Mouse (Mus musculus) forebrain, embryonic 14.5 days (tissue): ENCODE results near the gene Per1. TPM values are rescaled to one million over a fixed set of nuclear protein-coding genes. Genes with fewer than 3 reads are reported as not detected.

ENCODE experiments used
- ATAC-seq: fragments of 200-750 bp; cut with Nextera tagmentation; 2 replicates; pipeline ENCODE4 v1.8.0; 2017; ENCODE audit warnings: mild to moderate bottlenecking, moderate library complexity
- DNase-seq: peaks from one replicate; pipeline ENCODE4 v3.0.0-alpha.2; 2015; ENCODE audit warnings: low spot score
- H3K27ac ChIP-seq: fragments of 300-500 bp; sonication (generic); 2 replicates; pipeline ENCODE4 v1.5.1; 2014; ENCODE audit warnings: low read depth, mild to moderate bottlenecking, control low read depth, low read length, moderate library complexity
- H3K27me3 ChIP-seq: fragments of 300-500 bp; sonication (generic); replicated peaks from 2 replicates; pipeline ENCODE4 v1.6.1; 2014; ENCODE audit warnings: low read length, control low read depth, mixed read lengths; ENCODE audit not compliant: control insufficient read depth, insufficient read depth
- H3K36me3 ChIP-seq: fragments of 300-500 bp; sonication (generic); 2 replicates; pipeline ENCODE4 v1.6.1; 2014; ENCODE audit warnings: low read length, control low read depth; ENCODE audit not compliant: control insufficient read depth, insufficient read depth
- H3K4me1 ChIP-seq: fragments of 300-500 bp; sonication (generic); 2 replicates; pipeline ENCODE4 v1.6.1; 2014; ENCODE audit warnings: antibody characterized with exemption, low read length, control low read depth; ENCODE audit not compliant: control insufficient read depth, insufficient read depth
- H3K4me2 ChIP-seq: fragments of 300-500 bp; sonication (generic); 2 replicates; pipeline ENCODE4 v1.6.1; 2014; ENCODE audit warnings: mild to moderate bottlenecking, control low read depth, low read length
- H3K4me3 ChIP-seq: fragments of 300-500 bp; sonication (generic); 2 replicates; pipeline ENCODE4 v1.5.1; 2014; ENCODE audit warnings: low read depth, low read length, control low read depth
- H3K9ac ChIP-seq: fragments of 300-500 bp; sonication (generic); 2 replicates; pipeline ENCODE4 v1.6.1; 2014; ENCODE audit warnings: mild to moderate bottlenecking, low read length, control low read depth, moderate library complexity
- H3K9me3 ChIP-seq: fragments of 300-500 bp; sonication (generic); replicated peaks from 2 replicates; pipeline ENCODE4 v1.6.1; 2016; ENCODE audit warnings: low read length, control low read depth, mixed read lengths; ENCODE audit not compliant: control insufficient read depth
- WGBS: fragments of 180-500 bp; shearing (Covaris S2); extraction: QIAGEN DNeasy Blood & Tissue Kit; methylation state at CpG from one replicate; pipeline ENCODE4 v1.1.7; 2014; 5-methylcytosine and 5-hydroxymethylcytosine counted together
- polyA plus RNA-seq: library from polyadenylated mRNA; unstranded; fragments of >200 nt; fragmentation: Nextera tagmentation; extraction: Ambion mirVana; gene quantifications from 2 replicates; pipeline ENCODE4 v1.2.1, GENCODE M21; 2014

Per1 gene
- polyA plus RNA-seq, 1 experiment from 2014 or later = 6.8 TPM

DNA sequence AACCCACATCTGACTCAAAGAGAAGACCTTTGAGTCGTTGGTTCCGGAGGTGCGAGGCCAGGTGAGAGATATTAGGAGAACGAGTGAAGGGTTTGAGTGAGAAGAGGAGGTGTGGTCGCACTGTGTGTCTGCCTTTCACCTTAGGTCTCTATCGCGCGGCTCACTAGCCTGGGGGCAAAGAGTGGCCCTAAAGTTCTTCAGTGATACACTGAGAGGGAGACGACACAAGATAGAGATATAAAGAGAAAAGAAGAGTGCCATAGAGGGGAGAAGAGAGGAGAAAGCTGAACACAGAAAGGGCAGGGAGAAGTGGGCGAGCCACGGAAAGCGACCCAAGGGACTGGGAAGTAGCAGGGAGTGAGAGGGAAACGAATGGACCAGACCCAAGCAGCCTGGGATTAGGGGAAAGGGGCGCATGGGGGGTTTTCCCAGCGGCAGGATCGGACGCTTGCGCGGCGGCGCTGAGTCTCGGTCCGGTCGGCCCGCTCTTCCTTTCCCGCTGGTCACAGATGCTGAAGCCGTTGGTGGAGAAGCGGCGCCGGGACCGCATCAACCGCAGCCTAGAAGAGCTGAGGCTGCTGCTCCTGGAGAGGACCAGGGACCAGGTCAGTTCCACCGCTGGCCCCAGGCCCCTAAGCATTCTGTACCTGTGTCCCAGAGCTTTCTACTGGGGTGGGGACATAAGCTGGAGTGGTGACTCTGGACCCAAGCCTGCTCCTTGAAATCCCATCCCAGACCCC lies 26.2 kb downstream of the Per1 start:
- Histone ChIP-seq H3K9ac (peak overlapping the region; percentile 72), H3K36me3 (no peaks in the 10 kb centered on the region), H3K4me1 (peaks cover 15% of the 10 kb centered on the region; the same call in 1 of the 2 replicates), H3K9me3 (no peaks in the 10 kb centered on the region), H3K4me3 (peak overlapping the region; percentile 77), H3K27ac (no peak overlapping the region), H3K4me2 (peak overlapping the region; percentile 94), H3K27me3 (peaks cover 6% of the 10 kb centered on the region; the same call in 1 of the 2 replicates)
- WGBS = under 1% methylated on average over 33 of the region's 33 CpGs
- no peak for DNase-seq
- ATAC-seq = no peak

DNA sequence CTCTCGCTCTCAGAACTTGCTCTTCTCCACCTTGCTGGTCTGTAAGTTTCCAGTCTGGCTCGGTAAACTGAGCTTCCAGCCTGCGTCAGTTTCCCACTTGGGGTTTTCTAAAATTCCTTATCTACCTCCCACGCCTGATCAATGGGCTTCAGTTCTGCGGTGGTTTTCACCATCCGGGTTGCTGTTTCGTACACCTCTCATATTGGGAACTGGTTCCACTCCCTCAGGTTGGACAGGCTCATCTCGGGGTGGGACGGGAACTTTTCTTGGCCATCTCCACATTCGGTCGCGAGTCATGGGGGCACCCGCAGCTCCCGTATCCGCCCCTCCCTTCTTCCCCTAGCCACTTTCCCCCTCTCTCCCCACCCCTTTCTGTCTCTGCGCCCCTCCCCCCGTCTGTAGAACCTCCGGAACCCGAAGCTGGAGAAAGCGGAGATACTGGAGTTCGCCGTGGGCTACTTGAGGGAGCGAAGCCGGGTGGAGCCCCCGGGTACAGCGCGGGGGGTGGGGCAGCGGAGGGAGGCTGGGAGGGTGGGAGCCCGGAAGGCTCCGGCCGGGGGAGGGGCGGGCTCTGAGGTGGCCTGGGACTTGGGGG lies 26.8 kb downstream of the Per1 start:
- peak overlapping the region; percentile 94 for H3K4me2 ChIP-seq
- peak overlapping the region; percentile 72 for H3K9ac ChIP-seq
- DNase-seq = peak; percentile 63
- H3K27ac ChIP-seq = peak overlapping the region; percentile 55; the same call in 1 of the 2 replicates
- WGBS = 1% methylated on average over 31 of the region's 32 CpGs
- peaks cover 6% of the 10 kb centered on the region; the same call in 1 of the 2 replicates for H3K27me3 ChIP-seq
- peak overlapping the region; percentile 77 for H3K4me3 ChIP-seq
- ATAC-seq = no peak
- H3K4me1 ChIP-seq = peaks cover 15% of the 10 kb centered on the region; the same call in 1 of the 2 replicates
- H3K9me3 ChIP-seq = no peaks in the 10 kb centered on the region
- H3K36me3 ChIP-seq = no peaks in the 10 kb centered on the region

DNA sequence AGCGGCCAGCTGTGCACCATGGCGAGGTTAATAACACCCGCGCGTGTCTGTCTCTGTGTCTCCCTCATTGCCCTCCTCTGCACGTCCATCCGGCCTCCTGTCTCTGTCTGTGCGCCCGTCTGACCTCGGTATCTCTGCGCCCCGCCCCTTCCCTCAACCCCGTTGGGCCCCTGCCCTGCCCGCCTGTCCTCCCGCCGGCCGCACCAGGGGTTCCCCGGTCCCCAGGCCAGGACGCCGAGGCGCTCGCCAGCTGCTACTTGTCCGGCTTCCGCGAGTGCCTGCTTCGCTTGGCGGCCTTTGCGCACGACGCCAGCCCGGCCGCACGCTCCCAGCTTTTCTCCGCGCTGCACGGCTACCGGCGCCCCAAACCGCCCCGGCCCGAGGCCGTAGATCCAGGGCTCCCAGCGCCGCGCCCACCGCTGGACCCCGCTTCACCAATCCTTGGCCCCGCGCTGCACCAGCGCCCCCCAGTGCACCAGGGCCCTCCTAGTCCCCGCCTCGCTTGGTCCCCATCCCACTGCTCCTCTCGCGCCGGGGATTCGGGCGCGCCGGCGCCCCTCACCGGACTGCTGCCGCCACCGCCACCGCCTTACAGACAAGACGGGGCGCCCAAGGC lies 27.4 kb downstream of the Per1 start, which contains the start of gene 9130213A22Rik:
Gene 9130213A22Rik (minus strand): TSS at position 254 of the 616 bp plus-strand sequence.
- Histone ChIP-seq H3K27me3 (peaks cover 6% of the 10 kb centered on the region; the same call in 1 of the 2 replicates), H3K9ac (peak within 1 kb of the TSS; percentile 72), H3K36me3 (no peaks in the 10 kb centered on the region), H3K4me2 (peak within 1 kb of the TSS; percentile 94), H3K4me1 (peaks cover 15% of the 10 kb centered on the region; the same call in 1 of the 2 replicates), H3K4me3 (peak within 1 kb of the TSS; percentile 77), H3K9me3 (no peaks in the 10 kb centered on the region), H3K27ac (peak within 1 kb of the TSS; percentile 55; the same call in 1 of the 2 replicates)
- WGBS = under 1% methylated on average over 65 of the region's 66 CpGs
- DNase-seq (peak; percentile 90), ATAC-seq (peak; percentile 64)

DNA sequence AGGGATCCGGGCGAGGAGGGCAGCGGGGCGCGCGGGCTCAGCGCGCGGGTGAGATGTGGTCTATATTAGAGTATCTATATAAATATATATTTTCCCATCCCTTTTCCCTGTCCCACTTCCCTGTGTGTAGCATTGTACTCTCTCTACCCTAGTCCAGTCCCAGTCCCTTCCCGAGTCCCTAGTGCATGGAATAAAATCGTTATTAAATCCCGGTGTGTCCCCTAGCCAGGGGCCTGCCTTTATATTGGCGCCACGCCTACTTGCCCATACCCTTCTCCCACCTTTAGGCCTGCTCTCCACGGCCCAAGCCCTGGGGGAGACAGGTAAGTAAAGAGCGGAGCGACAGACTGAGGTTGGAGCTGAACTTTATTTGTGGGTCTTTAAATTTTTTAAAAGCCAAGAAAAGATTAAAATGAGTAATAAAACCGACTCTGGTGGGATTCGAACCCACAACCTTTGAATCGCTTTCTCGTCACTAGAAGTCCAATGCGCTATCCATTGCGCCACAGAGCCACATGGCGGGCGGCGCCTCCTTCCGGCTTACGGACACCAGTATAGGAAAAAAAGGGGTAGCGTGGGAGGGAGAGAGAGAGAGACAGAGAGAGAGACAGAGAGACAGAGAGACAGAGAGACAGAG lies 28.2 kb downstream of the Per1 start:
- H3K9ac ChIP-seq = peak overlapping the region; percentile 72
- H3K4me1 ChIP-seq = peaks cover 15% of the 10 kb centered on the region; the same call in 1 of the 2 replicates
- H3K27ac ChIP-seq = peak overlapping the region; percentile 55; the same call in 1 of the 2 replicates
- peak overlapping the region; percentile 94 for H3K4me2 ChIP-seq
- WGBS = under 1% methylated on average over 29 of the region's 29 CpGs
- H3K27me3 ChIP-seq = peaks cover 6% of the 10 kb centered on the region; the same call in 1 of the 2 replicates
- DNase-seq = peak; percentile 92
- ATAC-seq = peak; percentile 6
- H3K4me3 ChIP-seq = peak overlapping the region; percentile 77
- no peaks in the 10 kb centered on the region for H3K36me3 ChIP-seq
- H3K9me3 ChIP-seq = no peaks in the 10 kb centered on the region

DNA sequence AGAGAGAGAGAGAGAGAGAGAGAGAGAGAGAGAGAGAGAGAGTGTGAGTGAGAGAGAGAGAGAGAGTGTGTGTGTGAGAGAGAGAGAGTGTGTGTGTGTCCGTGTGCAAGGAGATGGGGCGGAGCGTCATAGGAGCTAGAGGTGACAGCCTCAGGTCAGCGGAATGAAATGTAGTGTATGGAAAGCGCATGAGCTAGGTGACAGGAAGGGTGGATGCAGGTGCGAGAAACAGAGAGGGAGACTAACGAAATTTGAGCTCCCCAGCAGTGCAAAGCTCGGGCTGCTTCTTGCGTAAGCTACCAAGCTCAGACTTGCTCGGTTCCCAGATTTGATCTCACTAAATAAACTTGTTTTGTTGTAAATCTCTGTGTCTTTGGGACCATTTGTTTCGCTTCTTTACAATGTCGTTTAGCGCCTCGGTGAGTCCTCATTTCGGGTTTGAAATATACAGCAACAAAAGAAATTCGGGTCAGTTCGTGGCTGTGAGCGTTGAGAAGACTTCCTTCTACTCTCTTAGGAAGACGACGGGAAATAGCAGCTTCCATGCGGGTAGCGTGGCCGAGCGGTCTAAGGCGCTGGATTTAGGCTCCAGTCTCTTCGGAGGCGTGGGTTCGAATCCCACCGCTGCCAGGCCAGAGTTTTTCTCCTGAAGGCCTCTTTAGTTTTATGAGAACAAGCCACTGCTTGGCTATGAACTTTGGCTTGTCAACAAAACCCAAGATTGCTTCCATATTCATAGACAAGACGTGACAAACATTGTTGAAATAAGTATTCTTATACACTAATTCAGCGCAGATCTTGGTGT lies 28.9 kb downstream of the Per1 start:
- under 1% methylated on average over 31 of the region's 31 CpGs for WGBS
- Histone ChIP-seq H3K36me3 (no peaks in the 10 kb centered on the region), H3K4me1 (peaks cover 14% of the 10 kb centered on the region; the same call in 1 of the 2 replicates), H3K27me3 (peaks cover 6% of the 10 kb centered on the region; the same call in 1 of the 2 replicates), H3K4me3 (peak overlapping the region; percentile 77), H3K9ac (peak overlapping the region; percentile 59), H3K4me2 (peak overlapping the region; percentile 94), H3K9me3 (no peaks in the 10 kb centered on the region), H3K27ac (peak overlapping the region; percentile 74)
- ATAC-seq = peak; percentile 65
- peak; percentile 96 for DNase-seq

DNA sequence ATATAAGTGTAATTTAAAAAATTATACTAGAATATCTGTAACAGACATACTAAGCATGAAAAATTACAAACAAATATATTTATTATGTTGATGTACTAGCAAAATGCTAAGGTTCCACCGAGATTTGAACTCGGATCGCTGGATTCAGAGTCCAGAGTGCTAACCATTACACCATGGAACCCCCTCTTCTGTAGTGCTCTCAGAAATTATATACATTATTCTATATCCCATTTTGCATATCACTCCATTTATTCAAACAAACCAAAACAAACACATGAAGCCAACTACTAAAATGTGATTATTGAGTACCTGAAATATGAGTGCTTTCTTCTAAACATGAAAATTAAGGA lies 29.5 kb downstream of the Per1 start:
- no peaks in the 10 kb centered on the region for H3K9me3 ChIP-seq
- peaks cover 6% of the 10 kb centered on the region; the same call in 1 of the 2 replicates for H3K27me3 ChIP-seq
- H3K36me3 ChIP-seq = no peaks in the 10 kb centered on the region
- peak overlapping the region; percentile 77 for H3K4me3 ChIP-seq
- H3K4me2 ChIP-seq = peak overlapping the region; percentile 94
- DNase-seq (peak; percentile 93), ATAC-seq (peak; percentile 58)
- no peak overlapping the region for H3K9ac ChIP-seq
- H3K27ac ChIP-seq = no peak overlapping the region
- peaks cover 13% of the 10 kb centered on the region; the same call in 1 of the 2 replicates for H3K4me1 ChIP-seq
- under 1% methylated on average over 3 of the region's 3 CpGs for WGBS

DNA sequence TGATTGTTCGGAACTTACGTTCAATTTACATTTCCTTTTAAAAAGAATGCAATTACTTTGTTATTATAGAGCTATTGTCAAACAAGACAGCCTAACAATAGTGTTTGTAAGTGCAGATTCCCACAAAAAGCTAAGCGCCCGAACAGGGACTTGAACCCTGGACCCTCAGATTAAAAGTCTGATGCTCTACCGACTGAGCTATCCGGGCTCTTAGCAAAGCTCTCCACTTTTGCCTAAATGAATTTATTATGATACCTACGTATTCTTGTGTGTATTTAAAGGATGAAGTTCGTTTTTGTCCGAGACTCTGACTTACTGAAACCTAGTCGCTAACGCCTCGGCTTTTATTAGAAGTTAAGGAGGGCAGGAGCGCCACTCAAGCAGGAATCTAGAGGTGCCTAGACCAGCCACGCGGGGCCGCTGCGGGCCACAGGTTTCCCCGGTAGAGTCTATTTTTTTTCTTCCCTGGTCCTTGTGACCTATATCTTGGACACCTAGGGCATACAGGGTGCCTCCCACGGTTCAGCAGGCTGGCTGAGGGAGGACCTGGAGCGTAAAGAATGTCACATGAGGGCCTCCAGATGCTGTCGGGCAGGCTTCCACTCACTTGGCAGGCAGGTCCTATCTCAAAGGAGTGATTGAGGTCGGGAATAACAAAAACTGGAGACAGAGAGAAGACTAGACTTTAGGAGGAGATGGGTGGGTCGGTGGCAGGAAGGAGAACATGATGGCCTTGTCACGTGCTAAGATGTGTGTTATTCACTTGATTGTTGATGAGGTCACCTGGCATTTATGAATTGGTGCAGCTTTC lies 30.2 kb downstream of the Per1 start:
- Histone ChIP-seq H3K27ac (no peak overlapping the region; the same call in 1 of the 2 replicates), H3K4me3 (peak overlapping the region; percentile 46), H3K27me3 (peaks cover 6% of the 10 kb centered on the region; the same call in 1 of the 2 replicates), H3K9ac (peak overlapping the region; percentile 67), H3K9me3 (no peaks in the 10 kb centered on the region), H3K4me2 (peak overlapping the region; percentile 66), H3K4me1 (peaks cover 11% of the 10 kb centered on the region; the same call in 1 of the 2 replicates), H3K36me3 (no peaks in the 10 kb centered on the region)
- under 1% methylated on average over 24 of the region's 24 CpGs for WGBS
- DNase-seq (peak; percentile 96), ATAC-seq (peak; percentile 49)
